Mouse (Mus musculus): Measurements from ENCODE around the gene Rps6ka5.

Gene Rps6ka5

DNA sequence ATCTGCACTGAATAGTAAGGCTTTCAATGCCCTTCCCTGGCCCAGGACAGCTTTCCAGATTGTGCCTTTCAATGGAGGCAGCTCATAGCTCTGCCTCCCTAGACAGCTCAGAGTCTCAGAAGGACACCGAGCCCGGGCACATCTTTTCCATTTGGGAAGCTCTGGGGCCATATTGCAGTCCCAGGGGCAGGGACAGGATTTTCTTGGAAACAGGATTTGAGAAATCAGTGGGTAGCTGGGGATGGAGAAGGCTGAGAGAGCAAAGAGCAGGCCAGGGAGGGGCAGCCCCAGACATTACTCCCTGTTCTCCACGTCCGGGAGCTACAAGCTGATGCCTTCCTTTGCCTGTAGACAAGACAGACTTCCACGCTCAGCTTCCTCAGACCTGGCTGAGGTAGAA is 197.1 kb downstream of the Rps6ka5 start:
- no peak for DNase-seq (ENCODE audit: low spot score)

DNA sequence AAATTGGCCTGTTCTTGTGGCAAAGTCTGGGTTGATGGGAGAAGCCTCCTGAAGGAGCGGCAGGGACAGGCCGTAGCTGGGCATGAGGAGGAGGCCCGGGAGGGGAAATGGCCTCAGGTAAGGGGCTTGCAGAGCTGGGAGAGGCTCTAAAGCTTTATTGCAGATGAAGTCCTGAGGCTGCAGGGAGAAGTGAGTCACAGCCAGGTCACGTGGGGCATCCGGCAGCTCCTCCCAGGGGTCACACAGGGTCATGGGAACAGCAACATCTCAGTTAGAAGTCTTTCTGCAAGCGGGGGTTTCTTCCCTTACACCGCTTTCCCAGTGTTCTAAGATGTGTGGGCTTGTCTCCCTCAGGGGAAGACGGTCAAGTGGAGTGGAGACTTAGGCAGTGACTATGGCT is 197.6 kb downstream of the Rps6ka5 start:
- peak; percentile 20 for DNase-seq (ENCODE audit: low spot score)

DNA sequence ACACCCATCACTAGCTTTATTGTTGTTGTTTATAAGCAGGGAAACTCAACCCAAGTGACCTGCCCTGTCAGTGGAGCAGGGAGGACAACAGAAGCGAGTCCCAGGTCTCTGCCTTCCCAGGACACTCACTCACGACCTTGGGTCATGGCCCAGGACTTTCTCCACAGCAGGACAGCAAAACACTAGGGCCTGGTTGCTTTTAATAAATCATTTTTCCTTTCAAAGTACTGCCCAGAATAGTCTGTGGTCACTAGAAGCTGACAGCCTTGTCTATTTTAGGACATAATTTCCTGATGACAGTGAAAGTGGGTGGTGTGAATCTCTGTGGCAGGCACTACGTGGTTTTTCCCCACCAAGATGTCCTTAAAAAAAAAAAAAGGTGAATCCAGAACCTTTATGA is 198.5 kb downstream of the Rps6ka5 start:
- DNase-seq (ENCODE audit: low spot score): no peak

DNA sequence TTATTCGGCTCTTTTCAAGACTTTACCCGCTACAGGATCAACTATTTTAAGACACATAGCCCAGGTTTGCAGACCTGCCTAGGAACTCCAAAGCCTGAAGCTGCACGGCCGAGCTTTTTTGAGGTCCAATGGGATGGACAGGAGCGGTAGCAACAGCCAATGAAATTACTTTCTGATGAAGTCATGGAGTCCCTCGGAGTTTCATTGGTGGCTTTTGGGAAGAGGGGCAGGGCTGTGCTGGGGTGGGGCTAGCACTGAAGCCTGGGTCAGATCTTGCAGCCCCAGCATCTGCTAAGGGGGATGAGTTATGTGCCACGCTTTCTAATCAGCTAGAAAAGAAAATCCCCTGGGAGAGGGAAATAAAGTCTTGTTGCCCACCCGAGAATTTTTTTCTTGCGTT is 199.0 kb downstream of the Rps6ka5 start:
- peak; percentile 89 for DNase-seq (ENCODE audit: low spot score)

DNA sequence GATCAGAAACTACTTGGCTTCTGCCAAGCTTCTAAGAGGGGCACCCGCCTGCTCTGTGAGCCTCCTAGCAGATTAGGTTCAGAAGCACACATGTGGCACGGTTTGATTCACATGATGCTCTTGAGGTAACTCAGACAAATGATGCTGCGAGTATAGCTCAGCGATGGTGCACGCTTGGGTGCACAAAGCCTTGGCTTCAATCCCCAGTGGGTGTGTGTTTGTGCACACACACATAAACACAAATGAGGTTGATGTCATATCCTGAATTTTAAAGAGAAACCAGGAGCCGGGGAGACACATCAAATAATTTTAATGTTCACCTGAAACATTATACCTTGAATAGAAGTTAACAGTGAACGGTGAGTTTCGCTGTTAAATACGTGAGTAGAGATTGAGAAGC is 199.5 kb downstream of the Rps6ka5 start:
- DNase-seq (ENCODE audit: low spot score): peak; percentile 61

DNA sequence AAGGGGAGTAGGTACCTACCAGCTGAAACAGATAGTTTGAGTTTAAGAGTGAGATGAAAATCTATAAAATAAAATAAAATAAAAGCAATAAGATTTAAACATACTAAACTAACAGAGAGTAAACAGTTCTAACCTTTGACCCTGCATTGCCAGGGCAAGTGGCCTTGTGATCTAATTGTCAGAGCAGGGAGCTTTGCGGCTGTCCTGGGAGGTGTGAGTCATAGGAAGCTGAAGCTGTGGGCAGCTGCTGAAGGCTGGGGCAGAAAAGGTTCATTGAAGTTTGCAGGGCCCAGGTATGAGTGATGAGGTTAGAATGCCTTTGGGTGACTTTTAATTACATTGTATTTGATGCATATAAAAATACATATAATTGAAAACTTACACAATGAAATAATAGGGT is 200.8 kb downstream of the Rps6ka5 start:
- DNase-seq (ENCODE audit: low spot score): peak; percentile 13

DNA sequence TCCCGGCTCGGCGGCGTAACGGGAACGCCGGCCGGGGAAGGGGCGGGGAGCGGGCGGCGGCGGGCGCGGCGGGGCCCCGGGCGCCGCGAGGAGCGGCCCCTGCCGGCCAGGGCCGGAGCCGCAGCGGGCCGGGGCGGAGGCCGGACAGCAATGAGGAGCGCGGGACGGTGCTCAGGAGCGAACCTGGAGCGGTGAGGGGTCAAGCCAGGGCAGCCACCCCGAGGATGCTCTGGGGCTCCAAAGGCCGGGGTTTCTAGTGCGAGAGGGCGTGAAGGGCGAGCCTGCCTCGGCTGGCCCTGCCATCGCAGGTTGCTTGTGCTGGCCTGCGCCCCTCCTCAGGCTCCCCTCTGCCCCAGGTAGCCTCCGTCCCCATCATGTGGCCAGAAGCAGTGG is 206.0 kb downstream of the Rps6ka5 start, which contains the start of gene Ttc7b:
TSS of gene Ttc7b (minus strand) at position 33 of the 393 bp plus-strand sequence.
- peak; percentile 56 for DNase-seq (ENCODE audit: low spot score)

DNA sequence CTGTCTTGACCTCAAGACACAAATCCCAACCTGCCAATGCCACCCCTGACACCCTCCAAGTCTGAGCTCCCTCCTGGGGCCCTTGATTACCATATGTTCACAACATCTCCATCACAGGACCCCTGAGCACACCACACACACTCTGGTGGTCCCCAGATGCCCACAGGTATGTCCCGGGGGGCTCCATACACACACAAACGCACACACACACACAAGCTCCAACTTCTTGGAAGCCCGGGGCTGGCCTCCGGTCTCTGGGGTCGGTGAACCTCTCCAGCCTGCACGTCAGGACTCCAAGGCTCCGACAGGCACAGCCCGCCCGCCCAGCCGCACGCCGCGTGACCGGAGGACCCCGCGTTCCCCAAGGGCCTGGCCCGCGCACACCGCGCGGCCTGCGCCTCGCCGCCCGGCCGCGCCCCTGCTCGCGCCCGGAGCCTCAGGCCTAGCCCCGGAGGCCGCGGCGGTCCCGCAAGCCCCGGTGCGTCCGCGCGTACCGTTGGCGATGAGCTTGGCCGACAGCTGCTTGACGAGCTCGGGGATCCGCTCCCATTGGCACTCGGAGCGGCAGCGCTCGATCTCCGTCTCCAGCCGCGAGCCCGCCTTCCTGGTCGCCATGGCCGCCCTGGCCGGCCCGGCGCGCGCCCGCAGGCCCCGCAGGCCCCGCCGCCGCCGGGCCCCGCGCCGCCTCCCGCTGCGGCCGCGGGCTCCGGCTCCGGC is 206.5 kb downstream of the Rps6ka5 start:
- peak; percentile 39 for DNase-seq (ENCODE audit: low spot score)

DNA sequence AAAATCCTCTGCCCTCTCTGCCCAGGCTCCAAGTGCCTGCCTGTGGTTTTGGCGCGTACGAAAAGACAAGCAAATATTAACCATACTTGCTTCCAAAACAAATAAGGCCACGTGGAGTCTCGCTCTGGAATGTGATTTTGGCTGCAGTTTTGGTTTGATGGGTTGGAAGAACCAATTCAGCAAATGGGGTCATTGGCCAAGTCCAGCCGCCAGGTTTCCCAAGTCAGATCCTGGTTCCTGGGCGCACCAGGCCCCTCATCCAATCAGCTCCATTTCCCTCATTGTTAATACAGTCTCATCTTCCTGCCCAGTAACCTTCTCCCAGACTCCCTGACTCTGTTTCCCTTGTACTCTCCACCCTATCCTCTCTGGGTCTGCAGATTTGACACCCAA is 207.1 kb downstream of the Rps6ka5 start:
- no peak for DNase-seq (ENCODE audit: low spot score)

DNA sequence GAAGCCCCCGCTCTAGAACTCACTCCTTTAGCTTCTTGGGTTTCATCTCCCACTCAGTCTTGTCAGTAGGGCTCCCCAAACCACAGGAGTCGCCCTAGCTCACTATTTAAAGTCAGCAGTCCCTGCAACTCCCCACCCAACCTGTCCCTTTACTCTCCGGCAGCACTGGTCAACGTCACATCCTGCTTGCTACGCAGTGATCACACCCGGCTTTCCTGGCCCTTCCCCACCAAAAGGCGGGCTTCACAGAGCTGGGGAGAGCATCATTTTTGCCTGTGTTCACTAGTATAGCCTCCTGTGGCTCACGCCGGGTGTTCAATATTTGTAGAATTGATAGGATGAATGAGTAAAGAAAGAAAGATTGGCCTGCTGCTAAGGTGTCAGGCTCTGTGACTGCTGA is 209.4 kb downstream of the Rps6ka5 start:
- DNase-seq (ENCODE audit: low spot score): no peak

DNA sequence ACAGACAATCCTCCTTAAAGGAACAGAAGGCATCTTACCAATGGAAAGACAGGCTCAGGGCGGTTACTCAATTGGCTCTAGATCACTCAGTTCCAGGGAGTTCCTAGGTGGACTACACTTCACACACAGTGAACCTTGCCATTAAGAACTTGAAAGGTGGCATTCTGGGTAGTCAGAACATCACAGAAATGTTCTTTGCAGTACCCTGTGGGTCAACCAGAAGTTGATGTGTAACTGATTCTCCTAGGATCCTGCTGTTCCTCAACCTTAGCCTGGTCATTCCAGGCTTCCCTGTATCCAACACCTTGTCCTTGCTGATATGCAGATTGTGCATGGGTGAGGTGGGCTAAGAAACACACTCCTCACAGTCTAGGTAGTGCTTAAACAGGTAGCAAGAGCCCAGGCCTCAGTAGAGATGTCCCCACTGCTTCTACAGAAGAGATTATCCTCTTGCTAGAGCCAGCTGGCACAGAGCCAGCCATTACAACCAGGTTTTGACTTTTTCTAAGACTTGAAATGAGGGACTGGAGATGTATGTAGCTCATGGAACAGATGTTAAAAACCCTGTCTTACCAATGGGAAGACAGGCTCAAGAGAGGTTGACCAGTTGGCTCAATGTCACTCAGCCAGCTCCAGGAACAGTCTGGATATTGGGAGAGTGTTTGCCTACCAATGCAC is 210.5 kb downstream of the Rps6ka5 start:
- peak; percentile 36 for DNase-seq (ENCODE audit: low spot score)

DNA sequence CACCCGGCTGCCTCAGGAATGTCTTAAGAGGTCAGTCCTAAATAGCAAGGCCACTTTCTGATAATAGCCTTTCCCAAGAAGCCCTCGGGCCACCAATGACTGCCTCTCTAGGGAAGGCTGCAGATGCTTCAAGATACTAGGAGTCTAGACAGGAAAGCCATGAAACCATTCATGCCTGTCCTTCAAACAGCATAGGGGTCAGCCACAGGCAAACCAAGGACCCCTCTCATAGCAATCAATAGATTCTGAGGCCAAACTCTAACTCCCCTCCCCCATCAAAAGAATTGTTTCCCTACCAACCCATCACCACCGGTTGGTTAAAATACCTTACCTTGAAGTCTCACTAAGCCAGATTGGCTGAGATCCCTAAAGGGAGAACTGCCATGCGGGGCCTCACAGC is 211.3 kb downstream of the Rps6ka5 start:
- DNase-seq (ENCODE audit: low spot score): no peak

DNA sequence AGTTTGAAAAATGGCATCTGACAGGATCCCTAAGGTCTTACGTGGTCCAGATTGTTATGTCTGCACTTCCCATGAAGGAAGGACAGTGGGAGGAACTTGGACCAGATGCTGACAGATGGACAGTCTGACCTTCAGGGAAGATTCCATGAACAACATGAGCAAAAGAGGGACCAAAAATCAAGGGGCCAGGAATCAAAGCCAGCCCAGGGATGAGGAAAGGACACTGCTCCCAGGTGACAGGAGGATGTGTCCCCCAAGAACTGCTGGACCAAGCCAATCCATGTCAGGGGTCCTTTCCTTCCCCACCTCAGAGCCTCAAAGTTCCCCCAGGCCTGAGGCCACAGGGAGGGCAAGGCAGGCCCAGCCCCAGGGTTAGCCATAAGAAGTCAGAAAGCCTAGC is 212.2 kb downstream of the Rps6ka5 start:
- DNase-seq (ENCODE audit: low spot score): no peak

DNA sequence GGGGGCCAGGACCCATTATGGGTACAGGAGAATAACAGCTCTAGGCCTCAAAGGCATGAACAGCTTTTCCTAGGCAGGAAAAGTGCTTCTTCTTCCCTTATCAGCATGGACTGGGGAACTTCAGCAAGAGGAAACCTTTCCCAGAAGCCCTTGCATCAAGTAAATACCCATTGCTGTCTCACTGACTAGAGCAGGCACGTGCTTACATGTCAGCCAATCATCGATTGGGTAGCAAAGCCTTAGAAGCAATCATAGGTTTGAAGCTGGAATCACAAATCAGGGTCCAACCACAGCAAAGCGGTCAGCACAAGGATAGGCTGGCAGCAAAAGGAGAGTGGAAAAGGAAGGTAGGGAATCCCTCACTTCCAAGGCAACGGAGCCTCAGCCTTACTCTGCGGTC is 213.7 kb downstream of the Rps6ka5 start:
- DNase-seq (ENCODE audit: low spot score): no peak

DNA sequence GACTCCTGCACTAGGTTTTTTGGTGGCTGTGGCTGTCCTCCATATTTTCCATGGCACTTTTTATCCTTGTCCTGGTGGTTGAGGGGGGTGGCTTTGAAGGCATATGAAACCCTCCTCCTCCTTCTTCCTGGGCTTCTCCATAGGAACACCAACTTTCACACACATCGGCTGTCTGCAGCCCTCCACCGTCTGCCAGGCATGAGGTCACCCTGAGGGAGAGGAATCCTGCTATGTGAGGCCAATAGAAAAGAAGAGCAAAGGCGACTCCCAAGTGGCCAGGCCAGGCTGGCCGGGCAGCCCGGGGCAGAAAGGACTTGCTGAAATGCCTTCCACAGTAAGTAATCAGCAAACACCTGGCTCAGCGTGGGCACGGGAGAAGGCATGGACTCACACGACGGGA is 214.1 kb downstream of the Rps6ka5 start:
- DNase-seq (ENCODE audit: low spot score): no peak

DNA sequence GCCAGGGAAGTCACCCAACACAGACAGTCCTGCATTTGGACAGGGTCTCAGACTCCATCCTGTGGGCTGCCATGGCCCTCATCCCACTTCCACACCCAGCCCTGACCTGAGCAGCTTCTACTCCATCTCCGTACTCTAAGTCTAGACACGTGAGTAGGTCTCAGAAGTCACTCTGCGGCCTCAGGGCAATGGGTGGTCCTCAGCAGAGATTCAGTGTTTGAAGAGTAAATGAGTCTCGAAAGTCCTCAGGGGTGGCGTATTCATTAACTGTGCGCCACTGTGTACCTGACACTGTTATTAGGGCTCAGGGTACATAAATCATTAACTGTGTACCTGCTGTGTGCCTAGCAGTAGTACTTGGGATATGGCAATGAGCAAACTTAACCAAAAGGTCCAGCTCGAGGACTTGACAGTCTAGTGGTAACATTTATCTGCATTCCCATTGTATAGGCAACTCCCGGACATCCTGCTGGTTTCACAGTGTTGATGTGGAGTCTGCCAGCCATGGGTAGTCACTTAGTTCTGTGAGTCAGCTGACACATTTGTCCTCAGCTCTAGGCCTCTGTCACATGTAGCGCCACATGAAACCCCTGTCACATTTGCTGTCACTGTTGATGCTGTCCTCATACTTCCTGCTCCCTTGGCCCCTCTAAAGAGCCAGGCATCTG is 217.0 kb downstream of the Rps6ka5 start:
- DNase-seq (ENCODE audit: low spot score): no peak

DNA sequence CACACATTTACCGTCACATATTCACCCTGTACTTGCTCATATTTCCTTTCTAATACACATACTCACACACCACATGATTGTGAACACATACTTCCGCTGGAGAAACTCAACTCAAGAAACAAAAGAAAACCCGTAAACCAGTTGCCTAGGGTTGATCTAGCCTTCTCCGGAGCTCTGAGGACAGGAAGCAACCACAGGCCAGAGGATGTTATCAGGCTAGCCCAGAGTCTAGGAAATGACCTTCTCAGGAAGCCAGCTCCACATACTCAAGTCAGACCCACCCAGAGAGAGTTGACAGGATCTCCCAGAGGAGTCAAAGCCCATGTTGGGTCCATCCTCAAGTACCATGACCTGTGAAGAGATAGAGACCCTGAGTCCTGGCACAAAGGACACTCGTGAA is 218.1 kb downstream of the Rps6ka5 start:
- no peak for DNase-seq (ENCODE audit: low spot score)

DNA sequence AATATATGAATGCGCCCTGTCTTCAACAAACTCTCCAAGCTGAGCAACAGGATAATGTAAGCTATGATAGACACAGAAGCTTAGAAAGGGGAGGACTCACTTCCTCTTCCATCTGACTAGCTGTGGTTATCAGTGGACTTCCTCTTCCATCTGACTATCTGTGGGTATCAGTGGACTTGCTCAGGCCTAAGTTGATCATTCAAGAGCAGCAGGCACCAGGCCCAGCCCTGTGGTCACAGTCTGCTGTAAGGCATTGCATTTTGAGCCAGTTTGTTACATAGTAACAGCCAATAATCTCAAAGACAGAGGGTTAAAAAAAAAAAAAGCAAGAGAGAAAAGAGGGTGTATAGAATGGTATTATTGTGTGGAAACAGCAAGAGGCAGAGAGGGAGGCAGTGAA is 221.3 kb downstream of the Rps6ka5 start:
- no peak for DNase-seq (ENCODE audit: low spot score)

DNA sequence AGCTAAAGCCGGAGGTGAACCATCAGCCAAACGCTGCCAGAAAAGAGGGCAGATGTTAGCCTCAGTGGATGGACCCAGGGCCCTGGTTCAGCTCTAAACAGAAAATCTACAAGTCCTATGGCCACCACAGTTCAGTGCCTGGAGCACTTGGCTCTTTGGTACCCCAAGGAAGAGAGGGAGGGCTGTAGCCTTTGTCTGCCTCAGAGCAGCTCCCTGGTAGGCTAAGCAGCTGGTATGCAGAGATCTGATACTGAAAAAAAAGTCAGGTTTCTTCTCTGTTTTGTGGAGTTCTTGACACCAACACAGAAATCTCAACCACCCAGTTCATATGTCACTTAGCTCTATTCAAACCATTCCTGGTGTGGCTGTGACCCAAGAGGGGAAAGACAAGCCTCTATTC is 222.2 kb downstream of the Rps6ka5 start:
- no peak for DNase-seq (ENCODE audit: low spot score)

DNA sequence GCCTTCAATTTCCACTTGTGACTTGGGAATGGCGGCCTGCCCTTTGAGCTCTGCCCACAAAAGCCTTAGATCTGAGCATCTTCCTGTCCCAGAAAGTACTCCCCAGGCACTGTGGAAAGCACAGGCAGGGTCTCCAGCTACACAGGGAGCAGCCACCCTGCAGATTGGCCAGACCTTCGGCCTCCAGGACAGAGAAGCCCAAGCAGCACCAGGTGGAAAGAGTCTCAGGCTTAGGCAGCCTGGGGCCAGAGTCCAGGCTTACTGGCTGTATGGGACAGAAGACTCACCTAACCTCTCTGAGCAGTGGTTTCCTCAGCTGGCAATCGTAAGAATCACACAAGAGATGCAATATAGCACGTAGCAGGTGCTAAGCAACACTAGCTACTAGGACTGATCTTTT is 223.1 kb downstream of the Rps6ka5 start:
- DNase-seq (ENCODE audit: low spot score): no peak

DNA sequence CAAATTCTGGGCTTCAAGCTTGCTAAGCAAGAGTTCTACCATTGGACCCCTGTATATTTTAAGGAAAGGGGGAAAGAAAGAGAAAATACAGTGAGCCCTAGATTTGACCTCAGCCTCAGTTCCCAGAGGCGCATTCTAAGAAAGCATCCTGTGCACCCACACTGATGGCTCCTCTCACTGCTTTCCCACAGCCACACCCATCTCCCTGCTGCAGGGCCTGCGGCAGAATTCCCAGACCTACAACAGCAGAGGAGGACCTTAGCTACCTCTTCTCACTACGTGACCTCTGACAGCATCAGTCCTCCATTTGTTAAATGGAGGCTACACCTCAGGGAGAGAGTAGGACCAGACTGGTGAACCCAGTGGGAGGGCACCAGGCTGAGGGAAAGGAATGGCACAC is 224.2 kb downstream of the Rps6ka5 start:
- no peak for DNase-seq (ENCODE audit: low spot score)

DNA sequence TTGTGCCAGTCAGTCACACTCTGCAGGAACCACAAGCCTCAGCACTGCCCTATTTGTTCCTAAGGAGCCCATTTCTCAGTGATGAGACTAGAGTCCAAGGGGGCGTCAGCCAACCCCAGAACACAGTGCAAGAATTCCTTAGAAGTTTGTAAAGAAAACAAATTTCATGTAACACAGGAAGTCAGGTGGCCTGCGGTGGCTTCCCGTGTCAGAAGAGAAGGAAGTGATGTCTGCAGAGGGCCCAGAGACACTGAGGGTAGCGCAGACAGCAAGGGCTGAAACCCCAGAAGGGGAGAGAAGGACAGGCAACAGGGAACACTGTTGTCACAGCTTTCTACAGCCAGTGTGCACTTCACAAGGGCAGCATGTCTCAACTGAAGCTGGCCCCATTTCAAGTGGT is 225.5 kb downstream of the Rps6ka5 start:
- DNase-seq (ENCODE audit: low spot score): no peak

DNA sequence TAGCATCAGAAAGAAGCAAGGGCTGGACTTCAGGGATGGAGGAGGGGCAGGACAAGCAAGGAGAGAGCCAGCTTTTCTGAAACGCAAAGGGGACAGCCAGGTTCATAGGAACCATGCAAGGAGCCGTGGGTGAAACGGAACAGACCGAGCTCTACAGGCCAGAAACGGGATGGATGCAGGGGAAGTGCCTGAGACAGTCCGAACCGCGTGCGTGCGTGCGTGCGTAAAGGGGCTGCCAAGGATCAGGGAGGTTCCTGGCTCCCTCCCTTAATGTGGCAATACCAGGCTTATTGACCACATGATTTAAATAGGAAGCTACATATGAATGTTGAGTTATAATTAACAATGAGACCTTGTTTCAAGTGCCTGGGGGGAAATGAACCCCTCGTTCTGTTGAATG is 227.3 kb downstream of the Rps6ka5 start:
- no peak for DNase-seq (ENCODE audit: low spot score)

All from MN1 (cell line).